Mouse (Mus musculus): ENCODE data around the gene Gpr156. TPM values are rescaled to one million over a fixed set of nuclear protein-coding genes. Genes with fewer than 3 reads are reported as not detected.
"Not testable (repeated sequence)": the region's sequence is repeated elsewhere in the genome, so short reads cannot be mapped to it uniquely, and the experiment has no call there.

Gene Gpr156
- polyA plus RNA-seq, 1 experiment from 2014 or later = 0.03 TPM

DNA sequence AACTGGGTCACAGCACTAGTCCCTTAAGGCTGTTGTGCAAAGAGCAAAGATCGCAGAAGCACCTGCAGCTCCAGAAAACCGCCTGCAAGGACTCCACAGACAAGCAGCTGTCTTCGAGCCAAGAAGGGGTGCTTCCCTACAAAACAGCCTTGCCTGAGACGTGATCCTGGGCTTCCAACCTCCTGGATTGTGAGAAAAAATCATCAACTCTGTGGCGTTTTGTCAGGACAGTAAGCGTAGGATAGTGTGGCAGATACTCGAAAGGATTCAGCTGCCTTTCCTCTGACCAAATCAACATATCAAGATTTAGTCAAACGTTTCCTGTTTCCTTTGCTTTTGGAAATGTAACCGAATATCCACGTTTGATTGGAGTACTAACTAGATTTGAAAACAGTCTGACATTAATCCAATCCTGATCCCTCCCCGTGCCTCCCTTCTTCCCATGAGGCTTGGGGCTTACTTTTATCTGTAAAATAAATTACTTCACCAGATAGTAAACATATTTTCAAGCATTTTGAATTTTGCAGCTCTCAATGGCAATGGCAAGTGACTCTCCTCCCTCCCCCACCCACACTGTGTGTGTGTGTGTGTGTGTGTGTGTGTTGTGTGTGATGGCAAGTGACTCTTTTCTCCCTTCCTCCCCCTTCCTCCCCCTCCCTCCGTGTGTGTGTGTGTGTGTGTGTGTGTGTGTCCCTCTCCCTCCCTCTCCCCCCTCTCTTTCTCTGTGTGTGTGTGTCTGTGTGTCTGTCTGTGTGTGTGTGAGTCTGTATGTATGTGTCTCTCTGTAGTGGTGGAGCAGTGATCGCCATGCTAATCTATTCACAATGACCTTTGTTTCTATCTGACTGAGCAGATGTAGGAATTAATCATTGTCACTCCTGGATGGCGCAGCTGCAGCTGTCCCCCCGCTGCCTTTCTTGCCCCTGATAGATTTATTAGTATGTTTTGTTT lies 47.3 kb downstream of the Gpr156 start:
- no peaks in the 10 kb centered on the region for H3K36me3 ChIP-seq
- no peak overlapping the region for H3K4me2 ChIP-seq
- H3K9ac ChIP-seq = no peak overlapping the region
- peaks cover 8% of the 10 kb centered on the region for H3K4me1 ChIP-seq (replicated peaks)
- DNase-seq = no peak
- WGBS (ENCODE audit: insufficient replicate concordance) = 17% methylated on average over 15 of the region's 15 CpGs
- no peak for ATAC-seq (ENCODE audit: low read depth)
- H3K4me3 ChIP-seq (replicated peaks) = no peak overlapping the region
- H3K27me3 ChIP-seq = no peaks in the 10 kb centered on the region
- H3K9me3 ChIP-seq (replicated peaks) = no peaks in the 10 kb centered on the region
- no peak overlapping the region for H3K27ac ChIP-seq

DNA sequence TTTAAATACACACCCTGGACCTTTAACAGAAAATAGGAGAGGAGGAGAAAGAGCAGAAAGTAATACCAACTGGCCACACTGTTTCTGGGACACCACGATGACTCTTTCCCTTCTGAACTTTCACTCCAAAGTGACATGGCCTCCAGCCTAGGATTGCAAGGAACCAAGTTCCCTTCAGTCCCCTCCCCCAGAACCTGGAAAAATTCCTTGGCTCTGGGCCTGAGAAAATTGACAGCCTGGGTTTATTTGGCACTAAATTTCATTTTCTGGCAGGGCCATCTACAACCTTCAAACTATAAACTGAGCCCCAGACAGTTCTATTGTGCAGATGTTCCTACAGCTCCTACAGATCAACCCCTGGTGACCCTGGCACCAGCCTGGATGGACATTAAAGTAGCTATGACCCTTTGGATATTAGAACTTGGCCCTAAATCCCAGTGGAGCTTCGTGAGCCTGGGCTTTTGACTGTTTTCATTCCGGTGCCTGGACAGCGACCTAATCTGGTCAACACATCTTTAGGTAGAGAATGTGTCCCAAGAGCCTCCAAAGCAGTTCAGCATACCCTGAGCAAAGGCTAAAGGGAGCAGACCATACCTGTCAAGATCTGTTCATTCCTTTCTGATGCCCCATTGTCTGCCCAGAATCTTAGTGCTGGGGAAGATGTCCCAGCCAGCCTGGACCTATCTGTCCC lies 48.2 kb downstream of the Gpr156 start:
- Histone ChIP-seq H3K4me1 (replicated peaks) (peaks cover 8% of the 10 kb centered on the region), H3K27me3 (no peaks in the 10 kb centered on the region), H3K27ac (no peak overlapping the region), H3K4me2 (no peak overlapping the region), H3K36me3 (no peaks in the 10 kb centered on the region), H3K4me3 (replicated peaks) (no peak overlapping the region), H3K9ac (no peak overlapping the region), H3K9me3 (replicated peaks) (no peaks in the 10 kb centered on the region)
- 50% methylated on average over 4 of the region's 4 CpGs for WGBS (ENCODE audit: insufficient replicate concordance)
- no peak for DNase-seq
- no peak for ATAC-seq (ENCODE audit: low read depth)

DNA sequence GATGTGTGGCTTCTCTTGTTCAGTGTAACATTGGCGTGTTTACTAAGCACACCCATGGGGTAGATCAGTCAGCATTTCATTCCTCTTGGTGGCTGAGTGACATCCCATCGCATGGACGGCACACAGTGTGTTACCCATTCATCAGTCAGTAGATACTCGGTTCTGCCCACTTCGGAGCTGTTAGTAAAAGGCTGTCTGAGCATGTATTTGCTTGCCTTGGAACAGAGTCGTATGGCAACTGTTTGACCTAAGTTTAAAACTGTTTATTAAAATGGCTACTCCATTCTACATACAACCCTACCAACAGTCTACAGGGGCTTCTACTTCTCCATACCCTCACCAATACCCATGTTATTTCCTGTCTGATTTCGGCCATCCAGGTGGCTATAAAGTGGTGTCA lies 50.6 kb downstream of the Gpr156 start:
- H3K27ac ChIP-seq = no peak overlapping the region
- ATAC-seq (ENCODE audit: low read depth) (no peak), DNase-seq (no peak)
- H3K4me3 ChIP-seq (replicated peaks) = no peak overlapping the region
- H3K36me3 ChIP-seq = no peaks in the 10 kb centered on the region
- no peaks in the 10 kb centered on the region for H3K27me3 ChIP-seq
- no peak overlapping the region for H3K9ac ChIP-seq
- 71% methylated on average over 7 of the region's 7 CpGs for WGBS (ENCODE audit: insufficient replicate concordance)
- no peak overlapping the region for H3K4me2 ChIP-seq
- H3K9me3 ChIP-seq (replicated peaks) = no peaks in the 10 kb centered on the region
- H3K4me1 ChIP-seq (replicated peaks) = peaks cover 8% of the 10 kb centered on the region

DNA sequence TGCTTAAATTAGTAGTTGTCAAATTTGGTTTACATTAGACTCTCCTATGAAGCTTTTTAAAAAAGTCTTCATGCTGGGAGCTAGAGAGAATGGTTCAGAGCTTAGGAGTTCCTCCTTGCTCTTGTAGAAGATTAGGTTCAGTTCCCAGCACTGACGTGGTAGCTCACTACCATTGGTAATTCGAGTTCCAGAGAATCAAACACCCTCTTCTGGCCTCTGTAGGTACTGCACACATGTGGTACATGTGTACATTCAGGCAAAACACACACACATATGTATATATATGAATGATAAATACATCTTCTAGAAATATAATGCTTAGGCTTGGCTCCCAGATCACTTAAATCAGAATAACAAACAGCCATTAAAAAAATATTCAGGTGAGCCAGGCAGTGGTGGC lies 51.1 kb downstream of the Gpr156 start:
- Histone ChIP-seq H3K4me3 (replicated peaks) (no peak overlapping the region), H3K27me3 (no peaks in the 10 kb centered on the region), H3K4me2 (no peak overlapping the region), H3K9me3 (replicated peaks) (no peaks in the 10 kb centered on the region), H3K36me3 (no peaks in the 10 kb centered on the region), H3K27ac (no peak overlapping the region), H3K9ac (no peak overlapping the region), H3K4me1 (replicated peaks) (peaks cover 8% of the 10 kb centered on the region)
- WGBS (ENCODE audit: insufficient replicate concordance) = 54% methylated on average over 2 of the region's 2 CpGs
- DNase-seq (no peak), ATAC-seq (ENCODE audit: low read depth) (no peak)

DNA sequence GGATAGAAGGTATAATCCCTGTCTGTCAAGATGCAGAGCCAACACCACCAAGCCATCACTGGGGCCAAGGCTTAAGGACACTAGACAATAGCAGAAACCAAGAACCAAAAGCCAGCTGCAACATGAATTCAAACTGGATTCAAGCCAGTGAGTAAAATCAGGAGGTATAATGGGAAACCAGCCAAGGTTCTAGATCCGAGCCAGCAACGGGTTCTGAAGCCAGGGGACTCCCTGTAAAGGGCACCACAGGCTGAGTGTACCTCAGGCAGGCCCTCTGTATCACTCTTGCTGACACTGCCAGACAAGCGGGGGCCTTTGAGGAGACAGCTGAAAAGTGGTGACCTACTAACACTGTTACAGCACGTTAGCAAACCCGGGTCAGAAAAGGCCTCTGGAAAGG lies 55.2 kb downstream of the Gpr156 start:
- Histone ChIP-seq H3K27me3 (no peaks in the 10 kb centered on the region), H3K4me2 (no peak overlapping the region), H3K9ac (no peak overlapping the region), H3K9me3 (replicated peaks) (no peaks in the 10 kb centered on the region), H3K27ac (no peak overlapping the region), H3K4me3 (replicated peaks) (no peak overlapping the region), H3K4me1 (replicated peaks) (peaks cover 8% of the 10 kb centered on the region), H3K36me3 (no peaks in the 10 kb centered on the region)
- WGBS (ENCODE audit: insufficient replicate concordance) = 57% methylated on average over 5 of the region's 5 CpGs
- ATAC-seq (ENCODE audit: low read depth) (no peak), DNase-seq (no peak)

DNA sequence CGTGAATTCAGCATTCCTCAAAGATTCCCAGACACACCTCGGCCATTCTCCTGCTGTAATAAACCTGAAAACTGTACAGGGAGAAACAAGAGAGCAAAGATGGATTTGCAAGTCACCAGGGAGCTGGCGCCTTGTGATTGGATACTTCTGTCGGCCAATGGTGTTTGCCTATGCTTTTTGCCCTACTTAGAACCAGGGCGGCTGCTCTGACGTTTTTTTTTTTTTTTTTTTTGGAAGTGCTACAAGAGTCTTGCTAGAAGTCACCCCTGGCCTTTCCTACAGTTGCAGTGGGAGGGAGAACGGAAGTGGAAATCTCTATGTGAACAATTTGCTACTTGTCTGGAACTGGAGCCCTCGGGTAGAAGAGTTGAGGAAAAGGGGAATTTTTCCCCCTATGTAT lies 56.1 kb downstream of the Gpr156 start:
- DNase-seq (no peak), ATAC-seq (ENCODE audit: low read depth) (no peak)
- Histone ChIP-seq H3K9me3 (replicated peaks) (no peaks in the 10 kb centered on the region), H3K4me2 (no peak overlapping the region), H3K4me3 (replicated peaks) (no peak overlapping the region), H3K36me3 (no peaks in the 10 kb centered on the region), H3K27me3 (no peaks in the 10 kb centered on the region), H3K9ac (no peak overlapping the region), H3K4me1 (replicated peaks) (peaks cover 8% of the 10 kb centered on the region), H3K27ac (no peak overlapping the region)
- 45% methylated on average over 8 of the region's 8 CpGs for WGBS (ENCODE audit: insufficient replicate concordance)

DNA sequence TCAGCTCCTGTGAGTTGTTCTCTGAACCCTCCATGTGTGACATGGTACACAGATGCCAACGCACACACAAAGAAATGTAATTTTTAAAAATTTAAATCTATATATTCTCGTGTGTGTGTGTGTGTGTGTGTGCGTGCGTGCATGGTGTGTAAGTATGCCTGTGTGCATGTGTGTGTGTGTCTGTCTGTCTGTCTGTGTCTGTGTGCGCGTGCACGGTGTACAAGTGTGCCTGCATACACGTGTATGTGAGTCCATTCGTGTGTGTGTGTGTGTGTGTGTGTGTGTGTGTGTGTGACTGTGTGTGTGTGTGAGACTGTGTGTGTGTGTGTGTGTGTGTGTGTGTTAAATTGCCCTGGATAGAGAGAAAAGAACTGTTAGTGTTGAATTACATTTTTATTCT lies 56.9 kb downstream of the Gpr156 start:
- not testable (repeated sequence) for H3K9me3 ChIP-seq (replicated peaks); H3K36me3 ChIP-seq; ATAC-seq (ENCODE audit: low read depth); H3K4me2 ChIP-seq; H3K4me1 ChIP-seq (replicated peaks); H3K27me3 ChIP-seq; H3K27ac ChIP-seq; H3K9ac ChIP-seq; DNase-seq; H3K4me3 ChIP-seq (replicated peaks)
- 74% methylated on average over 9 of the region's 9 CpGs for WGBS (ENCODE audit: insufficient replicate concordance)

DNA sequence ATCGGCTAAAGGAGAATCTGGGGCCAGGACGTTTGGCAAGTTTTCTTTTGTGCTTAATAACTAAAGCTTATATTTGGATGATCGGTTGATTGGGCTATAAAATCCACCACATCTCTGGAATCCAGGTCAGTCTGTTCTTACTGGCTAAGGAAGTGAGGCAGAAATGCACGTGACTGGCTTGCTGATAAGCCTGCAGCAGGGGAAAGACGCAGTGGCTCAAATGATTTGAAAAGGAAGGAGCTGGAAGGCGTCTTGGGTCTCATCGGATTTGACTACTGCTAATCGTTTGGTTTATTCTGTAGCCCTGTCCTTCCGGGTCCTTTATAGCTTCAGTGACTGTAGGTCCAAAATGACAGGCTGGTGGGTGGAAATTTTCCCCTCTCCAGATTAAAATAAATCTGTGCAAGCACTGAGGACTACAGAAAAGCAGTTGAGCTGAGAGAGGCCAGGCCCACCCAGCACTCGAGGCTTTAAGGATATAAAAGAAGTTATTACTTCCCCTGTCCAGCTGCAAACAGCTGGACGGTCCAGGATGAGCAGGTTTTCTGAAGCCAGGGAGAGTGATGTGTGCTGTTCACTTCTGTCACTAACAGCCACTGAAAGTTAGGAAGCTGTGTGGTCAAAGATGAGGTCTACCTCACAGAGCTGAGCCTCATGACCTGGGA lies 57.7 kb downstream of the Gpr156 start:
- no peak for DNase-seq
- Histone ChIP-seq H3K27me3 (no peaks in the 10 kb centered on the region), H3K9ac (no peak overlapping the region), H3K4me2 (no peak overlapping the region), H3K4me1 (replicated peaks) (no peaks in the 10 kb centered on the region), H3K36me3 (no peaks in the 10 kb centered on the region), H3K27ac (no peak overlapping the region), H3K9me3 (replicated peaks) (no peaks in the 10 kb centered on the region), H3K4me3 (replicated peaks) (no peak overlapping the region)
- no peak for ATAC-seq (ENCODE audit: low read depth)
- WGBS (ENCODE audit: insufficient replicate concordance) = 43% methylated on average over 11 of the region's 11 CpGs

DNA sequence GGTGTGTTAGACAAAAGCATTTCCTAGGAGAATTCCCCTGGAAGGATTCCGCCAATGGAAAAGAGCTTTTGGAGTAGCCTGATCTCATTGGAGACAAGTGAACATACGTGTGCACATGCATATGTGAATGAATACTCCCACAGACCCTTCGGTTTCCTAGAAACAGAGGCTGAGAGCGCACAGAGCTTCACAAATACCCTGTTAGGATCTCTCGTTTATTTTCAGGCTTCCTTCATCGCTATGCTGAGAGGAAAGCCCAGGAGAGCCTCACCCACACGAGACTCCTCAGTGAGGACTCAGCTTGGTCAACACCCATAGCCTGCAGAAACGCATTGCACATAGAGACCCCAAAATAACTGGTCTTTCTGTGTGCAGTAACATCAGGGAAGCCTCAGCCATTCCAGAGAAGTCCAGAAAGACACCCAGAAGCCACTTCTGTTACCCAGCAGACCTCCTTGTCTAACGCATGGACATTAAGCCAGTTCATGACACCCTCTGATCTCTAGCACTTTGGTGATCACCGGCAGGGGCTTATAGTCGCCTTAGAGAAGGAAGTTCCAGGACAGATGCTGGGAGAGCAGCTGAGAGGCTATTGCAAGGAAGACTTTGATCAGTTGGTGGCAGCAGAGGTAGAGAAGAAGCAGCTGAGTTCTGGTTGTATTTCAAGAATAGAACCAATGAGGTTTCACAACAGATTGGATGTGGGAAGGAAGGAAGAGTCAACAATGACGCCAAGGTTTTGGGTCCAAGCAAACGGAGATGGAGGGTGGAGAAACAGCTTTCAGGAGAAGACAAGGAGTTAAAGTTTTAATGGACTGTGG lies 58.4 kb downstream of the Gpr156 start:
- no peak for DNase-seq
- no peaks in the 10 kb centered on the region for H3K9me3 ChIP-seq (replicated peaks)
- ATAC-seq (ENCODE audit: low read depth) = no peak
- 41% methylated on average over 13 of the region's 13 CpGs for WGBS (ENCODE audit: insufficient replicate concordance)
- no peaks in the 10 kb centered on the region for H3K4me1 ChIP-seq (replicated peaks)
- no peak overlapping the region for H3K9ac ChIP-seq
- H3K27me3 ChIP-seq = no peaks in the 10 kb centered on the region
- no peak overlapping the region for H3K27ac ChIP-seq
- H3K36me3 ChIP-seq = no peaks in the 10 kb centered on the region
- no peak overlapping the region for H3K4me2 ChIP-seq
- H3K4me3 ChIP-seq (replicated peaks) = no peak overlapping the region

DNA sequence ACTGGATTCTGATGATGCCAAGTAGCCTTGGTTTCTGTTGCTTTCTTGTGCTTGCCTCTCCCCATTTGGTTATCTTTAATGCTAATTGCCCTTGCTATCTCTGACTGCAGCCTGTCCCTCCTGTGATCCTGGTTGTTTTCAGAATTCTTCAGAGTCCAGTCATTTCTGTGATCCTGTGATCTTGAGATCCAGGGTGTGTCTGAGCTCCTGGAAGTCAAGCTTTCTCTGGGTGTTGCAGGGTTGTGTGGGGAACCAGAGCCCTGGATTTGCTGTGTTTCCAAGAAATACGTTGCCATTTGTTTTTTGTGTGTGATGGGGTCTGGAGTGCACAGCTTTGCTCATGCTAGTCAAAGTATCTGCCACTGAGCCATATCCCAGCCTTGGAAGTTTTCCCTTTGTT lies 65.6 kb downstream of the Gpr156 start:
- Histone ChIP-seq H3K9ac (no peak overlapping the region), H3K4me3 (replicated peaks) (no peak overlapping the region), H3K4me2 (no peak overlapping the region), H3K4me1 (replicated peaks) (no peaks in the 10 kb centered on the region), H3K36me3 (no peaks in the 10 kb centered on the region), H3K9me3 (replicated peaks) (no peaks in the 10 kb centered on the region), H3K27me3 (no peaks in the 10 kb centered on the region), H3K27ac (no peak overlapping the region)
- ATAC-seq (ENCODE audit: low read depth) (no peak), DNase-seq (no peak)
- WGBS (ENCODE audit: insufficient replicate concordance) = 54% methylated on average over 1 of the region's 1 CpGs

All from liver, embryonic 13.5 days (tissue).